Mouse (Mus musculus) mouse trophoblast stem cell (cell line): ENCODE measurements around the gene Trnau1ap.
"Not testable (repeated sequence)": the region's sequence is repeated elsewhere in the genome, so short reads cannot be mapped to it uniquely, and the experiment has no call there.

Experiments used
- in situ Hi-C, 2 experiments: fragments of 300-500 bp; cut with MseI, MboI; formaldehyde crosslinking; loops; 2 replicates in 1 of 2; 3 replicates in 1 of 2; pipeline ENCODE4 v1.15.1; 2025

Gene Trnau1ap

GRCm38 (mm10) chr4:132344403-132345134 lies 15.2 kb upstream of the Trnau1ap start:
- in situ Hi-C loops, result no loop called here

DNA sequence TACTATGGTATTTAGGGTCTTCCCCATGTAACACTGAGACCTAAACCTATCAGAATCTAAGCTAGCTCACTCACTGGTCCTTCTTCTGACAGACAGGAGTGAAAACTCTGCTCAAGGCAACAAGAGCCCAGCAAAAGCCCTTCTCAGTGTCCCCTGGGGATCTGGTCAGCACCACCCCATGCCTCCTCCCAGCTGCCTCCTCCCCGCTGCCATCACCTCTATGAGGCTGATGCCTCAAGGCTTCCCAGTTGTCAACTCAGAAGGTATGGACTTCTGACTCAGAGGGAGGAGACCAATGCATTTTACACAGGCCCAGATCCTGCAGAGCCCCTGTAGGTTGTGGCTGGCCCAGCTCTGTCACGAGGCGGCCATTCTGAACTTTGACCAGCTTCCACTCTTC lies 12.1 kb upstream of the Trnau1ap start:
- in situ Hi-C loops, result no loop called here

GRCm38 (mm10) chr4:132338943-132339342 lies 9.6 kb upstream of the Trnau1ap start:
- in situ Hi-C loops, result no loop called here

- in situ Hi-C loops, result no loop called here
Measured at GRCm38 (mm10) chr4:132332880-132333279, 3.5 kb upstream of the Trnau1ap start.

GRCm38 (mm10) chr4:132331960-132332359 lies 2.6 kb upstream of the Trnau1ap start:
- in situ Hi-C loops, result no loop called here

- in situ Hi-C loops, result no loop called here
Measured at GRCm38 (mm10) chr4:132329835-132330354, 557 bp upstream of the Trnau1ap start.

DNA sequence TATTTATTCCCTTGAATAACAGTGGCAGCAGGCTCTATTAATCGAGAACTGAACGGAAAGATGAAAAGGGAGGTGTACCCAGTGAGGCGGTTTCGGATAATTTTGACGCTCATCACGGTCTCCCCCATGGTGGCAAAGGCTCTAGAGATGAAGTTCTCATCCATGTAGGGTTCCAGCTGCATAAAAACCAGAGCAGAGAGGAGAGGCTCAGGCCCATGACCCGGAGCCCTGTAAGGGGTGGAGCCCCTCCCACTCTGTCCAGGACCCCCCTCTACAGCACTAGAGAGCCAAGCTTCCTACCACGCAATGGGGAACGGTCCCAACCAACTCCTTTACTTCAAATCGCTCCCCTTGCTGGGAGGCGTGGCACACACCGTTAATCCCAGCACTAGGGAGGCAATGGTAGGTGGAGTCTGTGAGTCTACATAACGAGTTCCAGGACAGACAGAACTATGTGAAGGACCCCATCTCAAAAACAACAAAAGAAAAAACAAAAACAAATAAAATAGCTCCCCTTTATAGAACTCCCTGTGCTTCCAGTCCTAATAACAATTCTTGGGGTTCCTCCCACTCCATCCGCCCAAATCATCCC lies 851 bp downstream of the Trnau1ap start:
- in situ Hi-C loops, result no loop called here

DNA sequence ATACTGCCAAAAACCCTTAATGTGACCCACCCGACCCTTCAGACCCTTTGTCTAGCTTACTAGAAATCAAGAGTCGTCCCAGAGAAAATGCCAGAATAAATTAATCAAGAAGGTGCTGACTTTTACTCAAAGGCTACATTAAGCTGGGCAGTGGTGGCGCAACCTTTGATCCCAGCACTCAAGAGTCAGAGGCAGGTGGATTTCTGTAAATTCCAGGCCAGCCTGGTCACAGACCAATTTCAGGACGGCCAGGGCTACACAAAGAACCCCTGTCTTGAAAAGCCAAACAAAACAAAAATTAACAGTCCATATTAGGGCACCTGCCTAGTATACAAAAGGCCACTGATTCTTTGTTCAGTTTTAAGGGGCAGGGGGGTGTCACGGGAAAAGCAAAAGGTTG lies 2.9 kb downstream of the Trnau1ap start:
- in situ Hi-C loops, result no loop called here

DNA sequence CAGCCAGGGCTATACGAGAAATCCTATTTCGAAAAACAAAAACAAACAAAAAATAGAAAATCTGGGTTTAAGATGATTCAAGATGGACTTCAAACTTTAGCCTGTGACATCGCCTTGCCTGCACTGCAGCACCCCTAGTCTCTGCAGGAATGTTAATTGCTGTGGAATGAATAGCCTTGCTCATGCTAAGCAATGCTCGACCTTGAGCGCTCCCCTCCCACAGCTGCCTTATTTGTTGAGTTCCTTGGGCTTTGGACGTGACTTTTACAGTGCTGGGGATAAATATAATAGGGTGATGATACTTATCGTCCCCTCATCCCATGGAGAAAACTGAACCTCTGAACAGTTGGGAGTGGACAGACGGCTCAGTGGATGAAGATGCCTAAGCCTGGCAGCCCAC lies 13.6 kb downstream of the Trnau1ap start:
- in situ Hi-C loops, result no loop called here

GRCm38 (mm10) chr4:132312627-132313026 lies 16.7 kb downstream of the Trnau1ap start:
- in situ Hi-C loops, result no loop called here

- in situ Hi-C loops, result no loop called here
Measured at GRCm38 (mm10) chr4:132311801-132312200, 17.5 kb downstream of the Trnau1ap start.

DNA sequence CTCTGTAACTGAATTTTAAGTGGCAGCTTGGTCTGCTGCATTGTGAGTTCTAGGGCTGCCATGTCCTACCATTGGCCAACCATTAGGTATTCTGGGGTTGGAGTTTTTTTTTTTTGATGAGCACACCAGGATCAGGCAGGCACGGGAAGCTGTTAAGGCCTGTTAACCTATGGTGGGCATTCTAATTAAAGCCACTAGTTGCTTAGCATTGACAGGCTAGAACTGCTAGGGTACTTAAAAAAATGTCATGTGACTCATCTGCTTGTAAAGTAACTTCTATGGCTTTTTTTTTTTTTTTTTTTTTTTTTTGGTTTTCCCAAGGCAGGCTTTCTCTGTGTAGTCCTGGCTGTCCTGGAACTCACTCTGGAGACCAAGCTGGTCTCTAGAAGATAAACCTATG lies 18.1 kb downstream of the Trnau1ap start:
- in situ Hi-C loops, result no loop called here

DNA sequence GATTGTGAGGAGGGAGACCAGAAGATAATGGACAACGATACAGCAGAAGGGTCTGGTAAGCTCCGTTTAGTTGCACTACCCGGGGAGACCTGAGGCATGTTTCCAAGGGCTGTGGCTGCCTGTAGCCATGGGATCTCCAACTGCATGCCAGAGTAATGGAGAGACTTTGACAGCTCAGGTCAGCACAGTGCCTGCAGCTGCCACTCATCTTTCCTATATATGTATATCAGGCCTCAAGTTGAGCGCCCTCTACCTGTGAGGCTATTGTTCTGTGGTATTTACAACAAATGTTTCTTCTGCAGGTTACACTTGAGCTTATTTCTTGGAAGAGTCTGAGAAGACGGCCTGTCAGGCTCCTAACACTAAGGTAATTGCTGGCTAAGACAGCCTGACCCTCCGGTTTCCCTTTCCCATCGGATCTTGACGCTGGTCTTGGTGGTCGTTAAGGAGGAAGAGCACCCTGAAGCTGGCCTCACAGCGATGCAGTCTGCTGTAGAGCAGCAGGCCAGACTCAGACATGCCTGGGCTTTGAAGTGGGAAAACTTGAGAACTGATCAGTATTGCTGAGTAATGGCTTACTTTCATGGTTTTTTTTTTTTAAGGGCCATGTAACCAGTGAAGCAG lies 19.4 kb downstream of the Trnau1ap start:
- in situ Hi-C loops, result no loop called here

- in situ Hi-C loops, result no loop called here
Measured at GRCm38 (mm10) chr4:132309140-132309848, 20.0 kb downstream of the Trnau1ap start.

GRCm38 (mm10) chr4:132308437-132309139 lies 20.8 kb downstream of the Trnau1ap start:
- in situ Hi-C loops, result no loop called here

- in situ Hi-C loops, result no loop called here
Measured at GRCm38 (mm10) chr4:132306004-132306403, 23.3 kb downstream of the Trnau1ap start.

DNA sequence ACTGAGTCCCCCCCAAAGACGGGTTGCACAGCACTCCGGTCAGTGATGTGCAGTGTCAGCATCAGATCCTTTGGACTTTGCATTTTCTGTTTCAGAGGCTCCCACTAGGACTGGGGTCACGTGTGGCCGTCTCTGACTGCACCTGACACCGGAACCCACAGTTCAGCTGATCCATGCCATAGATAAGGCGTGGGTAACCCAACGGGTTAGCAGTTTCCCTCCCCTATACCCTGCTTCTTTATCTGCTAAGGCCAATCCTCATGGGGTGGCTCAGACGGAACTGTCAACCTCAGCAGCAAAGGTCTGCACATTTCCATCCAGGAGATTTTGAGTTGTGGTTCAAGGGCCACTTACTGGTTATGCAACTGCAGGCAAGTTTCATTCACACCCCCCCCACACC lies 24.1 kb downstream of the Trnau1ap start:
- in situ Hi-C loops, result no loop called here

DNA sequence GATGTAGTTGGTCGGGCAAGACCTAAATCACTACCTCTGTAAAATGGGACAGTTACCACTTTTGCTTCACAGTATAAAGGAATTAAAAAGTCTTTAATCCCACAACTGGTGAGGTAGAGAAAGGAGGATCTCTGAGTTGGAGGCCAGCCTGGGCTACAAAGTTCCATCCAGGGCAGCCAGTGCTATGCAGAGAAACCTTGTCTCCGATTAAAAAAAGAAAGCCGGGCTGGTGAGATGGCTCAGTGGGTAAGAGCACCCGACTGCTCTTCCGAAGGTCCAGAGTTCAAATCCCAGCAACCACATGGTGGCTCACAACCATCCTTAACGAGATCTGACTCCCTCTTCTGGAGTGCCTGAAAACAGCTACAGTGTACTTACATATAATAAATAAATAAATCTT lies 25.9 kb downstream of the Trnau1ap start:
- in situ Hi-C loops, result not testable (repeated sequence)

- in situ Hi-C loops, result no loop called here
Measured at GRCm38 (mm10) chr4:132302939-132303479, 26.3 kb downstream of the Trnau1ap start, which contains the start of gene Rab42. Gene Rab42, minus strand, starts transcription at chr4:132303385.

- in situ Hi-C loops, result no loop called here
Measured at GRCm38 (mm10) chr4:132301965-132302938, 27.1 kb downstream of the Trnau1ap start.
